Mouse (Mus musculus) intestine, embryonic 16.5 days (tissue): ENCODE results near the gene Ctu2. TPM values are rescaled to one million over a fixed set of nuclear protein-coding genes. Genes with fewer than 3 reads are reported as not detected.

ENCODE experiments used
- ATAC-seq: fragments of 200-750 bp; cut with Nextera tagmentation; 2 replicates; pipeline ENCODE4 v1.8.0; 2017; ENCODE audit warnings: moderate TSS enrichment, moderate library complexity
- H3K27ac ChIP-seq: fragments of 300-500 bp; sonication (generic); 2 replicates; pipeline ENCODE4 v1.5.1; 2014; ENCODE audit warnings: mild to moderate bottlenecking, low read length
- H3K27me3 ChIP-seq: fragments of 300-500 bp; sonication (generic); replicated peaks from 2 replicates; pipeline ENCODE4 v1.6.1; 2014; ENCODE audit warnings: low read length, control low read depth, mixed read lengths; ENCODE audit not compliant: control insufficient read depth, insufficient read depth
- H3K36me3 ChIP-seq: fragments of 300-500 bp; sonication (generic); 2 replicates; pipeline ENCODE4 v1.6.1; 2014; ENCODE audit warnings: low read length, control low read depth; ENCODE audit not compliant: control insufficient read depth, insufficient read depth
- H3K4me1 ChIP-seq: fragments of 300-500 bp; sonication (generic); 2 replicates; pipeline ENCODE4 v1.6.1; 2014; ENCODE audit warnings: low read length, control low read depth, mixed read lengths; ENCODE audit not compliant: control insufficient read depth, insufficient read depth
- H3K4me2 ChIP-seq: fragments of 300-500 bp; sonication (generic); 2 replicates; pipeline ENCODE4 v1.6.1; 2014; ENCODE audit warnings: low read depth, low read length, control low read depth
- H3K4me3 ChIP-seq: fragments of 300-500 bp; sonication (generic); 2 replicates; pipeline ENCODE4 v1.5.1; 2014; ENCODE audit warnings: mild to moderate bottlenecking, low read length
- H3K9ac ChIP-seq: fragments of 300-500 bp; sonication (generic); 2 replicates; pipeline ENCODE4 v1.6.1; 2014; ENCODE audit warnings: low read depth, low read length
- H3K9me3 ChIP-seq: fragments of 300-500 bp; sonication (generic); 2 replicates; pipeline ENCODE4 v1.6.1; 2016; ENCODE audit warnings: low read length, control low read depth; ENCODE audit not compliant: control insufficient read depth
- WGBS: fragments of 180-500 bp; shearing (Covaris S2); extraction: QIAGEN DNeasy Blood & Tissue Kit; methylation state at CpG from one replicate; pipeline ENCODE4 v1.1.7; 2014; 5-methylcytosine and 5-hydroxymethylcytosine counted together
- polyA plus RNA-seq: library from polyadenylated mRNA; unstranded; fragments of >200 nt; fragmentation: Nextera tagmentation; extraction: Ambion mirVana; gene quantifications from 2 replicates; pipeline ENCODE4 v1.2.1, GENCODE M21; 2015

Gene Ctu2
- polyA plus RNA-seq, 1 experiment from 2014 or later = 43.6 TPM

DNA sequence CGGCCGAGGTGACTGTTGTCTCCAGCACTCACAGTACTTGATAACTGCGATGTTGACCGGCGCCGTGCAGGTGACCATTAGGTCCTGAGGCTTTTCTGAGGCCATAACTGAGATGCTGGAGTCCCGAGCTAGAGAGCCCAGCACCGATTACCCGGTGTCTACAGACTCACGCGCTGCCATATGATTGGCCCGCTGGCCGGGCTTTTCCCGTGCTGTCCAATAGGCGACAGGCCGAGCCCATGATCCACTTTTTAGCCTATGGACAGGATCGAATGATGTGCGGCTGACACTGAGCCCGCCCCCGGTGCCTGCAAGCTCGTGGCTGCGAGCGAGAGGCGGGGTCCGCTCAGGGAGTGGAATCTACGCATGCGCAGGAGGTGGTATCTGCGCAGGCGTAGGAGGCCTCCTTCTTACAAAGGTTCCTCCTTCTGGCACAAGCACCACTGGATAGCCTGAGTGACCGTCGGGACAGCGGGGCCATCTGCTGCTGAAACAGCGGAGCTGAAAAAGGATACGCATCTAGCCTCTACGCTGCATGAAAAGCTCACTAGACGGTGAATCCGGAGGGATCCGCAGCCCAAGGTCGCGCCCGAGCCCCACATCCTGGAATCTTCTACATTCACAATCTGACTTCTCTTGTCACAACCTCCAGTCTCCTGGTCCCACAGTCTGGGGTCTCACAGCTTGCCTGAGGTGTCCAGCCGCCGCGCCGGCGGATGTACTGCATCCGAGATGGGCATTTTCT, 32.5 kb upstream of the Ctu2 start, which contains the start of gene Mvd:
Gene Mvd, minus strand, starts transcription at position 161 of the 745 bp plus-strand sequence.
- Histone ChIP-seq H3K4me2 (peak within 1 kb of the TSS; percentile 93), H3K9ac (peak within 1 kb of the TSS; percentile 82), H3K36me3 (peaks cover 7% of the 10 kb centered on the region), H3K27me3 (no peaks in the 10 kb centered on the region), H3K27ac (peak within 1 kb of the TSS; percentile 98), H3K4me1 (peaks cover 26% of the 10 kb centered on the region), H3K9me3 (no peaks in the 10 kb centered on the region), H3K4me3 (peak within 1 kb of the TSS; percentile 85)
- peak; percentile 98 for ATAC-seq
- WGBS = under 1% methylated on average over 47 of the region's 47 CpGs

DNA sequence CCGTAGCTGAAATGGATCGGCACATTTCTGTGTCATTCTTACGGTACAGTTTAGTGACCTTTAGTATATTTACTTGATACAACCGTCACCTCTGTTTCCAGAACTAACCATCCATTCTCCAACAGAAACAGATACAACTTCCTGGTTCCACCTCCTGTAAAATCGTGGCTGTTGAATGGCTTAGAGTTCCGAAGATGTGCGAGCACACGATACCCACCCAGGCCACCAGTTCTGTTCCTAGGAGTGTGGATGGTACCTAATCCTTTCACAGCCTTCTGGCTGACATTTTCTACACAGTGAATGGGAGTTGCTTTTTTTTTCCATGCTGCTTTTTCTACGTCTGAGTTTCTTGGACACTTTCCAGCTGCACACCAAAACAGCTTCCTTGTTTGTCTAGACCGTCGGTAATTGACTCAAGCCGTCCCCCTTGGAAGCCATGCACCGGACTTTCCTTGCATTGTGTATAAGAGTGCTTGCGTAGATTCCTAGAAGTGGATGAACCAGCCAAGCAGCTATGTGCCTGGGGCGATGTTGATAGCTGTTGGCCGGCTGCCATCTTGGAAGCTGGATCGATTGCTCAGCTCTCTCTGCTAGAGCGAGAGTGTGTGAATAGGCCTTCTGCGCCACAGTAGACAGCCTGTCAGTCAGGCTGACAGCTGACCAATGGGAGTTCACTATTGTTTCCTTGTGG, 31.7 kb upstream of the Ctu2 start:
- H3K4me3 ChIP-seq = peak overlapping the region; percentile 63

DNA sequence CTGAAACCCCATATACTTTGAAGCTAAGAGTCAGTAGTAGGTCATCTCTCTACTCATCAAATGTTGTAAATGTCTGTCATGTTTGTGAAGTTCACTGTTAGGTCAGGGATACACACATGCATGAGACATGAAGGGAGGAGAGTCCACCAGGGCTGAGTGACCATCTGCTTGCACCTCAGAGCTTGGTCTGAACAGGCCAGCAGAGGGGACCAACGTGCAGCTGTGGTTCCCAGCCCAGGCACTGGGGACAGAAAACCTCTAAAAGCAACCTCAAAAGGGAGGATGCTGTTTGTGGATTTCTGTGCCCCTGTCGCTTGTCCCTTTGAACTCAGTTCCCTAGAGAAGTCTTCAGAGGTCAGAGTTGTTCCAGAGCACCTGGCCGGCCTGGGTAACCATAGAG, 30.7 kb upstream of the Ctu2 start:
- no peak for ATAC-seq
- Histone ChIP-seq H3K9me3 (no peaks in the 10 kb centered on the region), H3K9ac (0 out of 2 replicates have a peak overlapping the region, but pooled peaks have one; percentile 10), H3K4me2 (peak overlapping the region; percentile 93), H3K36me3 (no peaks in the 10 kb centered on the region), H3K4me3 (peak overlapping the region; percentile 63; the same call in 1 of the 2 replicates), H3K4me1 (peaks cover 23% of the 10 kb centered on the region), H3K27me3 (no peaks in the 10 kb centered on the region), H3K27ac (no peak overlapping the region)
- WGBS = 58% methylated on average over 3 of the region's 3 CpGs

More for the DNA sequence above, 31.7 kb upstream of the Ctu2 start:
- Histone ChIP-seq H3K27me3 (no peaks in the 10 kb centered on the region), H3K4me1 (peaks cover 23% of the 10 kb centered on the region), H3K27ac (peak overlapping the region; percentile 98), H3K9me3 (no peaks in the 10 kb centered on the region), H3K4me2 (peak overlapping the region; percentile 93), H3K36me3 (peaks cover 6% of the 10 kb centered on the region), H3K9ac (peak overlapping the region; percentile 74)
- 2% methylated on average over 19 of the region's 19 CpGs for WGBS
- peak; percentile 65 for ATAC-seq

DNA sequence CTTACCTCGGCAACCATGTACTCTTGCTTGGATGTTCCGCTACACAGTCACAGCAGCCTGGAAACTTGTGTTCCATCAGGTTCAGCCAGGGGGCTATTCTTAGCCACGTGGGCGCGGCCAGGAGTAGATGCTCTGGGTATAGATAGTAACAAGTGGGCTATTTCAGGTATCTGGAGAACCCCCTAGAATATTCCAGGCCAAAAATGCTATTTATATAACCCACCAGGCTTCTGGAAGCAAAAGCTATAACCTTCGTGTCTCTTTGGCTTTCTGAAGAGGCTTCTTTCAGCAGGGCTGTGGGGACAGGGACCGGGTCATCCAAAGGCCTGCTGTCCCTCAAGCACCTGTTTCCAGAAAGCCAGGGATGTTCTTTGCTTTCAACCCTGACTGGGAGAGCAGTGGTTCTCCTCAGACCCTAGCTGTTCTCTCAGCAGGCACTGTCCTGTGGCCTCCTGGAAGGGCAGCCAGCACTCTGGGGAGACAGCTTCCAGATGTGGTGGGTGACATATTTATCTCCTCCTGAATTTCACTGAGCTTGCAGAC, 24.7 kb upstream of the Ctu2 start:
- H3K4me2 ChIP-seq = no peak overlapping the region

DNA sequence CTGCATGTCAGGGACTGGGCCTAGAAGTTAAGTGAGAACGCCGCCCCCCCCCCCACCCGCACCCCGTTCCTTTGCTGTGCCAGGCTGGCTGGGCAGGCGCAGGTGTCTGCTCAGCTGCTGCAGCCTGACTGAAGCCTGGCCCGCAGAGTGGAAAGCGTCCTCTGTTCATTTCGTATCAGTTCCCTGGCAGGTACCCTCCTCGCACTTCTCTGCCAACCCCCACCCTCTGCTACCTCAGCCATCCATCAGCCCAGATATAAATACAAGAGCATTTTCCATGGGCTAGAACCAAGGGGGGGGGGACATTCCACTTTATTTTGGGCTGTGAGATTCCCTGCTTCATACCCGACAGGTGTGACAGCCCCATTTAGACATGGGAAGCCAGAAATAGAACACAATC, 23.8 kb upstream of the Ctu2 start:
- H3K27ac ChIP-seq = no peak overlapping the region
- ATAC-seq = no peak
- no peaks in the 10 kb centered on the region for H3K9me3 ChIP-seq
- no peak overlapping the region for H3K4me3 ChIP-seq
- H3K36me3 ChIP-seq = no peaks in the 10 kb centered on the region
- no peaks in the 10 kb centered on the region for H3K27me3 ChIP-seq
- no peak overlapping the region for H3K4me2 ChIP-seq
- WGBS = 88% methylated on average over 10 of the region's 10 CpGs
- peaks cover 4% of the 10 kb centered on the region; the same call in 1 of the 2 replicates for H3K4me1 ChIP-seq
- no peak overlapping the region for H3K9ac ChIP-seq

More for the DNA sequence above, 24.7 kb upstream of the Ctu2 start:
- Histone ChIP-seq H3K36me3 (no peaks in the 10 kb centered on the region), H3K27me3 (no peaks in the 10 kb centered on the region), H3K9ac (no peak overlapping the region), H3K9me3 (no peaks in the 10 kb centered on the region), H3K4me1 (peaks cover 4% of the 10 kb centered on the region; the same call in 1 of the 2 replicates), H3K4me3 (no peak overlapping the region), H3K27ac (no peak overlapping the region)
- WGBS = 61% methylated on average over 7 of the region's 7 CpGs
- ATAC-seq = no peak

DNA sequence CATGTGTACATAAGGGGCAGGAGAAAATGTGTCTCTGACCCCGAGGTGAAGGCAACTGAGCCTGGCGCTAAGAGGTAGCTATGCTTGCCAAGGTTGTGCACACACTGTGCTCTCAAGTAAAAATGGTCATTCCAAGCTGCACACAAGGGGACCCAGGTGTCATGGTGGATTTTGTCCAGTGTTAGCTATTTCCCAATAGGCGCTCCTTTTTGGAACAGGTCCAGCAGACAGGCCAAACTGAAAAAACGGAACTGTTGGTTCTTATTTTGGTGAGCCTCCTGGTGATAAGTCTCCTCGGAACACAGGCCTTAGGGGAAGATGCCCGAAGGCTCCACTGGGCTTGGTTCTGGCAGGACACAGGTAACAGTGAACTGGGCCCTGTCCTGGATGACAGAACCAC, 21.5 kb upstream of the Ctu2 start:
- 85% methylated on average over 6 of the region's 6 CpGs for WGBS
- no peak overlapping the region for H3K4me2 ChIP-seq
- no peak for ATAC-seq
- no peak overlapping the region for H3K9ac ChIP-seq
- H3K4me3 ChIP-seq = no peak overlapping the region
- no peak overlapping the region for H3K27ac ChIP-seq
- peaks cover under 1% of the 10 kb centered on the region; the same call in 1 of the 2 replicates for H3K27me3 ChIP-seq
- H3K9me3 ChIP-seq = no peaks in the 10 kb centered on the region
- H3K4me1 ChIP-seq = peaks cover 4% of the 10 kb centered on the region; the same call in 1 of the 2 replicates
- no peaks in the 10 kb centered on the region for H3K36me3 ChIP-seq

DNA sequence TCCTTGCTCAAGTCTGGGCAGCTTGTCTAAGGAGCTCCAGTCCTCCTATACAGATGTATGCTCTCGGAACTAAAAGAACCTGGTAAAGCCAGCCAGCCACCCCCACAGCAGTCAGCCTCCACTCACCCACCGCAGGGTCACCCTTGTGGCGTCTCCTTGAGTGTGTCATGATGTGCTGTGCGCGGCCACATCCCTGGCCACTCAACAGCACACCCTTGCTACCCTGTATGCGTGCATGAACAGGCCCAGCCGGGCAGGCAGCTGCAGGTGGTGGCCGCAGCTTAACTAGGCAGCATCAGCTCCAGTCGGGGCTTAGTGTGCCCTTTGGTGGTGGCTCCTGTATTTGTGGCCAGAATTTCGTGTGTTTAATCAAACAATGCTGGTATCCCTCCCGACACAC, 18.8 kb upstream of the Ctu2 start:
- Histone ChIP-seq H3K4me3 (no peak overlapping the region), H3K4me1 (peaks cover 6% of the 10 kb centered on the region; the same call in 1 of the 2 replicates), H3K27me3 (peaks cover 11% of the 10 kb centered on the region; the same call in 1 of the 2 replicates), H3K4me2 (no peak overlapping the region), H3K27ac (no peak overlapping the region), H3K9ac (no peak overlapping the region), H3K36me3 (no peaks in the 10 kb centered on the region), H3K9me3 (no peaks in the 10 kb centered on the region)
- no peak for ATAC-seq
- 81% methylated on average over 11 of the region's 11 CpGs for WGBS

DNA sequence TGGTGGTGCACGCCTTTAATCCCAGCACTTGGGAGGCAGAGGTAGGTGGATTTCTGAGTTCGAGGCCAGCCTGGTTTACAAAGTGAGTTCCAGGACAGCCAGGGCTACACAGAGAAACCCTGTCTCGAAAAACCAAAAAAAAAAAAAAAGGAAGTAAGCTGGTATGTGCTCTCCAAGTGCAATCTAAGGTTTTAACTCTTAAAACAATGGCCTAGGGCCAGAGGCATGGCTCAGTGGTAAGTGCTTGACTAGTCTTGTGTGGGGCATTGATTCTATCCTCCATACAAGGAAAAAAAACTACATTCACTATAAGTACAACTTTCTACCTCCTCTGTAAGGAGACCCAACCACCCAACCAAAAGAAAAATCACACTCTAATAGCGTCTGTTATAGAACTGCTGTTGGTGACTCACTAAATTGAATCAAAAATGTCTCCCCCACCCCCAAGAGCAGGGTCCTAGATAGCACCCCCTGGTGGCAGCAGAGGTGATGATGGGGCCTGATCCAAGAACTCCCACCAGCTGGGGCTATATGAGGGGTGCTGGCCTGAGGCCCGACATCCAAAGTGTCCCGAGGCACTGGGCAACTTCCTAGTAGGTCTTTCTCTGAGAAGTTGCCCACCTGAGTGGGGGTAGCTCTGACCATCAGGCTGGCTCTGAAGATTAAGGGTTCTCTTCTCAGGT, 16.6 kb upstream of the Ctu2 start:
- peaks cover 14% of the 10 kb centered on the region; the same call in 1 of the 2 replicates for H3K4me1 ChIP-seq
- H3K36me3 ChIP-seq = no peaks in the 10 kb centered on the region
- no peaks in the 10 kb centered on the region for H3K9me3 ChIP-seq
- peaks cover 11% of the 10 kb centered on the region; the same call in 1 of the 2 replicates for H3K27me3 ChIP-seq
- 65% methylated on average over 6 of the region's 6 CpGs for WGBS
- no peak overlapping the region for H3K4me2 ChIP-seq
- ATAC-seq = no peak
- H3K9ac ChIP-seq = no peak overlapping the region
- H3K4me3 ChIP-seq = no peak overlapping the region
- no peak overlapping the region for H3K27ac ChIP-seq
